Comparison of ENCODE assay signal across 24 mouse cellular contexts in genomic region chr8:120089511-120089910, GRCm38 (mm10).
"Had no signal": no experiment of that assay in that cellular context is flagged by ENCODE, and none has a peak within 500 bp of the region (broad histone marks: within the 10 kb centered on the region; RNA-seq: fewer than 3 reads in every experiment).

No protein-coding gene starts in this region.

- DNase-seq: gastrocnemius, postnatal 14 days; gastrocnemius, postnatal 36 days; heart, adult 11 months; heart, postnatal 14 days; heart, postnatal 36 days; kidney, adult 11 months; kidney, adult 2 months; kidney, adult 9 months; kidney, postnatal 14 days; kidney, postnatal 4 days; layer of hippocampus, adult 9-11 months; layer of hippocampus, postnatal 36 days; left cerebral cortex, postnatal 4 days had no signal

- H3K9me3 ChIP-seq: heart, embryonic 13.5 days; heart, embryonic 15.5 days; hindbrain, embryonic 13.5 days; hindbrain, embryonic 15.5 days; kidney, embryonic 15.5 days; limb, embryonic 13.5 days; limb, embryonic 15.5 days had no signal

- H3K4me3 ChIP-seq: heart, embryonic 13.5 days; heart, embryonic 15.5 days; hindbrain, embryonic 13.5 days; hindbrain, embryonic 15.5 days; kidney, embryonic 15.5 days; limb, embryonic 13.5 days; limb, embryonic 15.5 days had no signal

- ATAC-seq: forebrain, embryonic 16.5 days; hindbrain, postnatal 0 days had no signal

- H3K4me2 ChIP-seq: heart, embryonic 11.5 days; heart, embryonic 13.5 days; heart, embryonic 15.5 days; hindbrain, embryonic 13.5 days; hindbrain, embryonic 15.5 days; kidney, embryonic 15.5 days; limb, embryonic 13.5 days; limb, embryonic 15.5 days had no signal

- H3K9ac ChIP-seq: heart, embryonic 13.5 days; heart, embryonic 15.5 days; hindbrain, embryonic 13.5 days; hindbrain, embryonic 15.5 days; kidney, embryonic 15.5 days; limb, embryonic 13.5 days; limb, embryonic 15.5 days had no signal

- H3K27ac ChIP-seq: heart, embryonic 13.5 days; heart, embryonic 15.5 days; hindbrain, embryonic 13.5 days; hindbrain, embryonic 15.5 days; hindbrain, postnatal 0 days; kidney, embryonic 15.5 days; kidney, postnatal 0 days; limb, embryonic 13.5 days; limb, embryonic 15.5 days had no signal

- H3K27me3 ChIP-seq: heart, embryonic 13.5 days; heart, embryonic 15.5 days; hindbrain, embryonic 13.5 days; hindbrain, embryonic 15.5 days; kidney, embryonic 15.5 days; limb, embryonic 13.5 days; limb, embryonic 15.5 days had no signal

- H3K4me1 ChIP-seq: heart, embryonic 13.5 days; heart, embryonic 15.5 days; hindbrain, embryonic 15.5 days; kidney, embryonic 15.5 days; limb, embryonic 13.5 days had no signal
